Comparison of ENCODE assay signal across 7 mouse cellular contexts in the genomic region with DNA sequence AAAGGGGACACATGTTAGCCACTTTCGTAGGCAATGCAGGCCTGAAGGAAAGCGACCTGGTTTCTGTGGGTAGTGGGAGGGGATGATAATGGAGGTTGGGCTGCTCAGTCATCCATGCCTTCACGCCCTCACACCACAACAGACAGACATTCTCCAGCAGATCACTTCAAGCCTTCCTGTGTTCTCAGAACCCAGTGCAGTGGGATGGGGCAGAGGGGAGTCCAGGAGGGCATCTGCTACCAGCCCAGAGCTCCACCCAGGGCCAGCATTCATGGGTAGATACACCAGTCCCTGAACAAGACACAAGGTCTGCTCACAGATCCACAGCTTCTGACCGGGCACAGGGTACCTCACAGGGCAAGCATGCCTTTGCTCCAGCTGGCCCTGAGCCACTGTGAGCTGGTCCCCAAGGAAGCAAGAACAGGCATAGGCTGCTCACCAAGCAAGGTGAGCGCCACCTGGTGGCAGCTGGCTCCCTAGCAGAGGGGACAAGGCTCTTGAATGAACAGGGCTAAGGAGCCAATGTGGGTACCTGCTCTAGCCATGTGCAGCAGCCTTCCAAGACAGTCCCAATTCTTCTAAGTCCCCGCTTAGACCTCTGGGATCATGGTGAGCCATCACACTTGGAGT.
DNase-seq lines count a peak whose midpoint lies in the region; ATAC-seq and TF ChIP-seq lines count a peak whose summit lies in the region.

No protein-coding gene starts in this region.

- H3K4me1 ChIP-seq in intestine, embryonic 15.5 days (replicated peaks): no peaks in the 10 kb centered on the region
- H3K4me1 ChIP-seq in midbrain, embryonic 13.5 days (replicated peaks): peaks cover 26% of the 10 kb centered on the region
- no peaks in the 10 kb centered on the region for H3K4me1 ChIP-seq in spleen, adult 2 months (ENCODE audit: control insufficient read depth, insufficient read depth, insufficient read length)

- TF ChIP-seq CTCF in spleen, adult 2 months (IDR thresholded peaks at IDR 0.05; ENCODE audit: extremely low read depth, insufficient read depth, insufficient read length, insufficient replicate concordance): peak; percentile 90

- H3K4me3 ChIP-seq in intestine, embryonic 15.5 days (replicated peaks): no peak overlapping the region
- H3K4me3 ChIP-seq in midbrain, embryonic 13.5 days (replicated peaks): no peak overlapping the region
- H3K4me3 ChIP-seq in spleen, adult 2 months (ENCODE audit: extremely low read depth, insufficient read depth, insufficient read length): no peak overlapping the region

- ATAC-seq in common myeloid progenitor, adult 5-6 weeks (replicated peaks; ENCODE audit: low read depth, poor library complexity, severe bottlenecking): peak; percentile 88
- peak; percentile 62 for ATAC-seq in intestine, embryonic 15.5 days
- ATAC-seq in midbrain, embryonic 13.5 days: peak; percentile 90

- no peaks in the 10 kb centered on the region for H3K36me3 ChIP-seq in intestine, embryonic 15.5 days
- no peaks in the 10 kb centered on the region for H3K36me3 ChIP-seq in midbrain, embryonic 13.5 days
- H3K36me3 ChIP-seq in spleen, adult 2 months (ENCODE audit: control insufficient read depth, insufficient read depth, low read length): no peaks in the 10 kb centered on the region

- 33% methylated on average over 6 of the region's 6 CpGs for WGBS in intestine, embryonic 15.5 days
- 15% methylated on average over 6 of the region's 6 CpGs for WGBS in midbrain, embryonic 13.5 days
- WGBS in spleen, adult 2 months: 23% methylated on average over 6 of the region's 6 CpGs

- intact Hi-C loops in left cerebral cortex, postnatal 25 days (cut with DNase I): loop anchor here (1.0 kb wide), 1 partner anchor 103 kb away; no protein-coding TSS in a partner anchor

- no peak for TF ChIP-seq POLR2A in spleen, adult 2 months (IDR thresholded peaks at IDR 0.05; ENCODE audit: low read depth, low read length)

- H3K4me2 ChIP-seq in intestine, embryonic 15.5 days (replicated peaks): no peak overlapping the region
- no peak overlapping the region for H3K4me2 ChIP-seq in midbrain, embryonic 13.5 days (replicated peaks)

- peak; percentile 79 to 80 for DNase-seq in adrenal gland, adult 18-20 months (ENCODE audit: low spot score in 2 of 2)
- DNase-seq in gastrocnemius, postnatal 10 days: peak; percentile 80
- DNase-seq in left cerebral cortex, postnatal 25 days (ENCODE audit: low spot score in 2 of 2): peak; percentile 77 to 80
- DNase-seq in spleen, adult 2 months (ENCODE audit: low read depth in 1 of 2, low spot score in 2 of 2): peak in 1 of 2 experiments; percentile 62

- H3K27me3 ChIP-seq in intestine, embryonic 15.5 days (replicated peaks): no peaks in the 10 kb centered on the region
- peaks cover 26% of the 10 kb centered on the region for H3K27me3 ChIP-seq in midbrain, embryonic 13.5 days
- H3K27me3 ChIP-seq in spleen, adult 2 months (ENCODE audit: control insufficient read depth, insufficient read depth, low read length): no peaks in the 10 kb centered on the region

- no peak overlapping the region for H3K27ac ChIP-seq in intestine, embryonic 15.5 days
- no peak overlapping the region for H3K27ac ChIP-seq in midbrain, embryonic 13.5 days
- H3K27ac ChIP-seq in spleen, adult 2 months (ENCODE audit: insufficient read depth, low read length): no peak overlapping the region

- H3K9me3 ChIP-seq in intestine, embryonic 15.5 days: no peaks in the 10 kb centered on the region
- no peaks in the 10 kb centered on the region for H3K9me3 ChIP-seq in midbrain, embryonic 13.5 days

- no peak overlapping the region for H3K9ac ChIP-seq in intestine, embryonic 15.5 days
- no peak overlapping the region for H3K9ac ChIP-seq in midbrain, embryonic 13.5 days (replicated peaks)
